Mouse (Mus musculus) small intestine, adult 2 months (tissue): ENCODE data around the gene Id4.

Experiments
- CTCF ChIP-seq: fragments of 200-500 bp; IDR thresholded peaks from 2 replicates; pipeline ENCODE4 v1.5.1; 2012; ENCODE audit warnings: low read depth, mild to moderate bottlenecking, control low read depth, inconsistent platforms, low read length, moderate library complexity, mixed read lengths; ENCODE audit not compliant: insufficient replicate concordance, insufficient read length; ENCODE audit errors: extremely low read depth
- POLR2A ChIP-seq: fragments of 200-500 bp; IDR thresholded peaks from 2 replicates; pipeline ENCODE4 v1.6.1; 2012; ENCODE audit warnings: low read depth, mild to moderate bottlenecking, control low read depth, inconsistent platforms, low read length, moderate library complexity

DNA sequence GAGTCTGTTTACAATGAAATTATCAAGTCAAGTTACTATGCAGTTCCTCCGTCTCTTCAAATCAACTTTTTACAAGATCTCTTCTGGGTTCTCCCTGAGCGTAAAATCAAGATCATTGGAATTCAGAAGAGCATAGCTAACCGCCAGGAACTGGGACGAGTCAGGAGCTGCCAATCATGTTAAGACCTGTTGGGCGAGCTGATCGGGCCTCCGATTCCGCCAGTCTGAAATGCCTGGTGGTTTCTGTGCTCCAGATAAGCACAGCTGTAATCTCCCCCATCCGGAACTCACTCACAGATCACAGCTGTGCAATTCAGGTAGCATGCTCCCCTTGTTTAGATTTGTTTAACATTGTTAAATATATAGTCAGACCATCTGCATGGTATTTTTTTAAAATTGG lies 23.4 kb downstream of the Id4 start:
- TF ChIP-seq POLR2A, result no peak
- TF ChIP-seq CTCF, result no peak
